Mouse (Mus musculus) adrenal gland, postnatal 25 days (tissue): ENCODE data around the gene Ddost. TPM values are rescaled to one million over a fixed set of nuclear protein-coding genes. Genes with fewer than 3 reads are reported as not detected.
"Not testable (repeated sequence)": the region's sequence is repeated elsewhere in the genome, so short reads cannot be mapped to it uniquely, and the experiment has no call there.

Experiments used
- DNase-seq: peaks from one replicate; pipeline ENCODE4 v3.0.0; 2021; ENCODE audit warnings: mixed read lengths
- total RNA-seq: library from RNA; stranded (reverse); gene quantifications from 2 replicates; pipeline ENCODE4 v1.2.3, GENCODE M21; 2021

Gene Ddost
- total RNA-seq, 1 experiment from 2014 or later = 106 TPM

DNA sequence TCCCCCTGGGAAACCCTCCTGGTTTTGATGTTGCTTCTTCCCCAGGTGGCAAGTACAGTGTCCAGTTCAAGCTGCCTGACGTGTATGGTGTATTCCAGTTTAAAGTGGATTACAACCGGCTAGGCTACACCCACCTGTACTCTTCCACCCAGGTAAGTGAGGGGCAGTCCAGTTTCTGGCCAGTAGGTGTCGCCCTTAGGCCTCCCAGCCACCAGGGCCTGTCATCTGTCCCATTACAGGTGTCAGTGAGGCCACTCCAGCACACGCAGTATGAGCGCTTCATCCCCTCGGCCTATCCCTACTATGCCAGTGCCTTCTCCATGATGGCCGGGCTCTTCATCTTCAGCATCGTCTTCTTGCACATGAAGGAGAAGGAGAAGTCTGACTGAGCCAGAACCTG is 7.1 kb downstream of the Ddost start:
- peak; percentile 38 for DNase-seq

DNA sequence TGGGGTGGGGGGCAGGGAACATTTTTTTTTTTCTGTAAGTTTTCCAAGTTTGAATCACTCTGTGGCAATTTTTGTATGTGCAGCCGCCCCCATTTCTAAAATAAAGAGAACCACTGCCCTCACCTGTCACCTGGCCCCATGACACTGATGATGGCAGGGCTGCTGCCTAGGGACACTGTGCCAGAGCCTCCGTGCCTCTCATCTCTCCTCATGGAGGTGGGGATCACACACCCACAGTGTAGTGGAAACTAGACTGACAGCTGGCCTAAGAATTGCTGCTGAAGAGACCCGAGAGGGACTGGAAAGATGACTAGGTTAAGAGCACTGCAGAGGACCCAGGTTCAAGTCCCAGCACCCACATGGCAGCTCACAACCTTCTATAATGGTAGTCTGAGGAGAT is 7.6 kb downstream of the Ddost start:
- DNase-seq = no peak

DNA sequence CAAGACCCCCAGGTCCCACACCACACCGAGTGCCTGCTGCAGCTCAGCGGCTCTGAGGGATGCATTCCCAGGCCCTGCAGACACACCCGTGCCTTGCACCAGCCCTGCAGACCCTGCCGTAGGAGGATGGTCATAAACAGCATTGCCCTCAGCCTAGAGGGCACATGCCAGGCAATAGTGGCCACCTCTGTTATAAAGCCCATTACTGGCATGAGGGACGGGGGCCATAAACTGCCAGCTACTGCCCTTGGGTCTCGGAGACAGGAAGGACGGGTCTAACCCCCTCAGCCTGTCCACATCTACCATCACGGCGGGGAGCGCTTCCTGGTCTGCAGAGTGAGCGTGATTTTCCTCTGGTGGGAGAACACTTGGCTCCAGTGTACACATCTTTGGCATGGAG is 8.5 kb downstream of the Ddost start:
- DNase-seq = no peak

DNA sequence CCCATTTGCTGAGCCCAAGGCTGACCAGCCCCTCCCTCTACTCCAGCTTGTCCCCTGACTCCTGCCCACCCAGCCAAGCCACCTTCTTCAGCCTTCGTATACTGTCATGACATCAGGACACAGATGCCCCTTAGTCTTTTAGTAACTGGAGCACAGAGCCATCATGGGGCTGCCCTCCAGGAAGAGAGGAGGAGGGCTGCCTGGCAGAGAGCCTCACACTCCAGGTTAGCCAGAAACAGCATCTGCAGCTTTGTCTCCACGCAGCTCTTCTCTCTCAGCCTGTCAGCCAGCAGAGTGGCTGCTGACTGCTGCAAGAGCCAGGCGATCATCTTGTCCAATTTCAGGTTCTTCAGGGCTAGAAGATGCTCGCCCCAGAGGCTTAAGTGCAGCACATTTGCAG is 9.3 kb downstream of the Ddost start:
- DNase-seq = no peak

DNA sequence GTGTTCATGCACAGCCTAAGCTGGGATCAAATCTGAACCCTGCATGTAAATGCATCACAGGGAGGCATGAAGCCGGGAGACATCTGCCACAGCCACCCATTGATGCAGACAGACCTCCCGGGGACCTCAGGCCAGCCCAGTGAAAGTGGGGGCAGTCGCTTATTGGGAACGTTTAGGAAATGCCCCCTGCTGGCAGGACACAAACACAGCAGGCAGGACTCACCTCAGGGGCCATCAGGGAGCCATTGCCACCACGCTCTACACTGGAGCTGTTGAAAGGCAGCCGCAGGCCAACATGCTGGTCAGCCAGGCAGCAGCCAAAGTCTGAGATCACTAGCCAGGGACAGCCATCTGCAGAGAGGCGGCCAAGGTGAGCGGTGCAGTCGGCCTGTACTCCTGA is 11.3 kb downstream of the Ddost start:
- DNase-seq = no peak

DNA sequence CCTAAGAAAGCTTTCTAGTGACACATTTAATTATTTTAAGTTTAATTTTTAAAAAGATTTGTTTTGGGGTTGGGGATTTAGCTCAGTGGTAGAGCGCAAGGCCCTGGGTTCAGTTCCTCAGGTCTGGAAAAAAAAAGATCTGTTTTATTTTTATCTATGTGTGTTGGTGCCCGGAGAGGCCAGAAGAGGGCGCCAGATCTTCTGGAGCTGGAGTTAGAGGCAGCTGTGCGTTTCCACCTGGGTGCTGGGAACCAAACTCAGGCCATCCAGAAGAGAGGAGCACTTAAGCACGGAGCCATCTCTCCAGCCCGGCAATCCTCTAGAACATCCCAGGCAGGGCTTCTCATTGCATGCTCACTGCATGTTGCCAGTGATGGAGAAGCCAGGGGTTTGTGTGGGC is 11.8 kb downstream of the Ddost start:
- no peak for DNase-seq

DNA sequence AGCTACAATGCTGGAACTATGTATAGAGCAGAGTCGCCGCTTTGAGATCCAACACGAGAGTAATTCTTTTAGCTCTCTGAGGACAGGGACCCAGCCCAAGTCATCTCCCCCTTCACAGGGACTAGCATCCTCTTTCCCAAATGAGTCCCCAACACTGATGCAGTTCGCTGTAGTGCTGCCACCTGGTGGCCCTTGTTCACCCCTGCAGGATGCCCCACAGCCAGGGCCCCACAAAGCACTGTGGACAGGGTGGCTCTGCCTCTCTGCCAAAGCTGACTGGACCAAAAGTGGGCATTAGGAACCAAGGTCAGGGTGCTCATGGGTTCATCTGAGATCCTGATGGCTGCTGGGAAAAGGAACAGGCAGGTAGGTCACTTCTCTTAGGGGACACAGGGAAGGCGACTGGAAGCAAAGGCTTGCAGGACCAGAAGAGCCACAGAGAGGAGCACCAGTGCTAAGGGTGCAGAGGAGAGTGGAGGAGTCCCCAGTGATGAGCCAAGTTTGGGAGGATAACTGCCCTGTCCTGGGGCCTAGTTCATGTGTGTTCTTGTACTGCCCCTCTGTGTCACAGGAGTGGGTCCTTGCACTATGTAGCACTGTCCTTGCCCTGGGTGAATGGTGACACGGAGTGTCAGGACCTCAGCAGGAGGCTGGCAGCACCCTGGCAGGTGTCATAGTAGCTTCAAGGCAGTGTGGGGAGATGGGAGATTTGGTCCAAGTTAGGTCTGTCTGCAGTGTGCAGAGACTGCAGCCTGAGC is 14.2 kb downstream of the Ddost start:
- DNase-seq = peak; percentile 61

DNA sequence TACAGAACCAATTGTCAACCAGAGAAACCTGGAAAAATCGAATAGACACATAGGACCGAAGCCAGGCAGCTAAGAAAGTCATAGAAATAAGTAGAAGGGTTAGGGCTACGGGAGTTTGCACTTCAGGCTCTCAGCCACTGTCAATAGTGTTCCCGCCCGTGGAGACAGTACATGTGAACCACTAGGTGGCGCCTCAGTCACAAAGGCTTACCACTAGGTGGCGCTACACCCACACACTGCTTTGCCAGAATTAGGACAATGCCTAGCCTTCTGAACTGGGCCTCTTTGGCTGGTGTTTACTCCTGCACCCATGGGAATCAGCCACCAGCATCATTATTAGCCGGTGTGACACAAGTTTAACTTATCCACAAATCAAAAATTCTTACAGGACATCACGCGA is 15.0 kb downstream of the Ddost start:
- DNase-seq = peak; percentile 80

DNA sequence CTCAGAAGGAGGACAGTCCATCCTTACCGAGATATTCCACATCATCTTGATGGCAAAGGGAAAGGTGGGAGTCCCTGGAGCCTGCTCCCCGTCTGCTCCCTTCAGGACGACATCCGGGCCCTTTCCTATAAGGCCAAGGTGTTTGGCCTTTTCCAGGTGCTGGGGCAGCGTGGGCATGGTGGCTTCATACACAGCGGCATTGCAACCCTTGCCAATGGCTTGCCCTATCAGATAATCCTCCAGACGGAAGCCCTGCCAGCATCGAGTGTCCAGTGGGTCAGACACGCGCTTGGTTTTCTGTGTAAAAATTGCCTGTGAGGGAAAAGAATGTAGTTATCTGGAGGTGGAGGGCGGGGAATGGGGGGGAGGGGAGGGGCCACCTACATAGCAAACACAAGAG is 16.2 kb downstream of the Ddost start:
- no peak for DNase-seq

DNA sequence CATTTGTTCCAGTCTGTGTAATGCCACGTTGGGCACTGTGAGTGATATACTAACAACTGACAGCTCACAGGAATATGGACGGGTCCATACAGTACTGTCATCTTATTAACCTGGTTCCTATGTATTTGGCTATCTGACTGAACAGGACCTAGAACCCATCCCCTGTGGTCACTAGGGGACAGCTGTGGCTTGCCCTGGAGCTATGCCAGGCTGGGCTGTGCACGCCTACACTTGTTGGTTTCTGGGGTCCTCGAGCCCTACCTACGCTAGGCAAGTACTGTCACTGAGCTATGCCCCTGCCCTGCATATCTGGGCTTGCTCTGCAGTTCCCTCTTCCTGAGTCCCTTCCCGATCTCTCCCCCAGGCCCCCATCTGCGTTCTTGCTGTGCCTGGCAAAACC is 17.0 kb downstream of the Ddost start:
- DNase-seq = no peak

DNA sequence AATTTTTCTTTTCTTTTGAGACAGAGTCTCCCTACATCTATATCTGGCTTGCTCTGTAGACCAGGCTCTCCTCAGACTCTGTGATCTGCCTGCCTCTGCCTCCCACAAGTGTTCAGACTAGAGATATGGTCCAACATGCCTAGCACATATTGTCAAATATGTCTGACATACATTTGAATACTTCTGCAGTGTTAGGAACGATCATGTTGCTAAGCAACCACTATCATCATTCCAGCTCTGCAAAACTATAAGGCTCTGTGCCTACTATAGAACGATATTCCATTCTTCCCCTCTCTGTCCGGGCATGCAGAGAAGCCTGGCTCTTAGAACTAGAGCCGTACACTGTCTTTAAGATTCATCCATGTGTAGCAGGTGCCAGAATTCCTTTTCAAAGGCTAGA is 18.2 kb downstream of the Ddost start:
- no peak for DNase-seq

DNA sequence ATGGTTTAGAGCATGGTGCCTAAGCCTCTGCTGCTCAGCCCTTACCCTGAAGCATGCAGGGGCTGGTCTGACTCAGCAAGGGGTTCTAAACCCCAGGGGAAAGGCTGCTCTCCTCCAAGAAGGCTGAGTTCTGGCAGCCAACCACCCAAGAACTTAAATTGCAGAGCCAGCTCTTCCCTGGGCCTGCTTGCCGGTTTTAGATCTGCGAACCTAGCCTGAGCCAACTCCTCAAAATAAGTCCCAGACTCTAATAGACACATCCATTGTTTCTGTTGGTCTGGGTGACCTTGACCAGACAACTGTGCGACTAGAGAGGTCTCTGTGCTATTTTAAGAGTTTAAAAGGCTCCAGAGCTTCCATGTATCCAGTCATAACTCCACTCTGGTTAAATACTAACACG is 19.2 kb downstream of the Ddost start:
- no peak for DNase-seq

DNA sequence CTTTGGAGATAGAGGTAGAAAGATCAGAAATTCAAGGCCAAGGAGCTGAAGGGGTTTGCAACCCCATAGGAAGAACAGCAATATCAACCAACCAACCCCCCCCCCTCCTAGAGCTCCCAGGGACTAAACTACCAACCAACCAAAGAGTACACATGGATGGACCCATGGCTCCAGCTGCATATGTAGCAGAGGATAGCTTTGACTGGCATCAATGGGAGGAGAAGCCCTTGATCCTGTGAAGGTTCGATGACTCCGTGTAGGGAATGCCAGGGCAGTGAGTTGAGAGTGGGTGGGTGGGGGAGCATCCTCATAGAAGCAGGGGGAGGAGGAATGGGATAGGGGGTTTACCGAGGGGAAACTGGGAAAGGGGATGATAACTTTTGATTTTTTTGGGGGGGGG is 19.9 kb downstream of the Ddost start:
- DNase-seq = no peak

DNA sequence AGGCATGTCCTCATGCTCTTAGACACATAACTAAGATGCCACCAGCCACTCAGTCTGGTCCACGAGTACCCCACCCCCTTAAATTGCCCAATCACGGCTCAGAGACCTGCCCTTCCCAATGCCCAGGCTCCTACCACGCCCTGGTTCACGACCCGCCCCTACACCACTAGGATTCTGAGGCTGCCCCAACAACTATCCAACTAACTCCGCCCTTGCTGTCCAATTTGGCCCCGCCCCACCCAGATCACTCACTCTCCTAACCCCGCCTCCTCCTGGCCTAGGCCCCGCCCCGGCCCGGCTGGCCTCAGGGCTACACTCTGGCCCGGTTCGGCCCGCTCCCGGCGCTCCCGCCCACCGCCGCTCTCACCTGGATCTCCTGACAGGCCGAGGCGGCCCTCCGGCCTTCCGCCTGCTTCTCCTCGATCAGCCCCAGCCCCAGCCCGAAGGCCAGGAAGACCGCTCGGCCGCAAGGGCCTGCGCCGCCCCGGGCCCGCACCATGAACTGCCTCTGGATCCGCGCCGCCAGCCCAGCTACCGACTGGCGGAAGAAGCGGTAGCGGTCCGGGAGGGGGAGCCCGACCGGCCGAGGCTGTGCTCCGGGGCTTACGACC is 21.0 kb downstream of the Ddost start:
- peak; percentile 98 for DNase-seq

DNA sequence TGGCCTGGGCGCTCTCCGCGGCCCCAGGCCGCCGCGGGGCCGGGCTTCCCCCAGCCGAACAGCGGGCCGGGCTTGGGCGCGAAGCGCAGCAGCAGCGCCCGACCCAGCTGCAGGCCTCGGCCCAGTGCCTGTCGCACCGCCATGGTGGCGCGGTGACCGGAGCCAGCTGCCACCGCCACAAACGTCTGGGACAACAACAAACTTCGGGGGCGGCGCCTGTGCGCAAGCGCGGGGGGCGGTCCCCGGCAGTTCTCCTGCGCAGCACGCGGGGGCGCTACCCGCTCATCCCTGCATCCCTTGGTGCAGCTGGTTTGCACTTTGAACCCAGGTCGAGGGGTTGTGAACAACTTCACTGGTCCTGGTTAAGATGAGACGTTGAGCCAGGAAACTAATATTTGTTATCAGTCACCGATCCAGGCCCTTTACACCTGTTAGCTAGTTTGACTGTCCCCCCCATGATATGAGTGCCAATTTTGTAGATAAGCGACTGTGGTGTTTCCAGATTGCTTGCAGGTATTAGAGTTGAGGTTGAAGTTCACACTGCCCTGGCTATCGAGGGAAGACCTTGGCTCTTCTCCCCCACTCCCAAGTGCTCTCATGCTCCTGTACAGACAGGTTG is 21.7 kb downstream of the Ddost start, which contains the start of gene Pink1:
Pink1 (minus strand) TSS at position 231 of the 619 bp plus-strand sequence.
- DNase-seq = peak; percentile 92

DNA sequence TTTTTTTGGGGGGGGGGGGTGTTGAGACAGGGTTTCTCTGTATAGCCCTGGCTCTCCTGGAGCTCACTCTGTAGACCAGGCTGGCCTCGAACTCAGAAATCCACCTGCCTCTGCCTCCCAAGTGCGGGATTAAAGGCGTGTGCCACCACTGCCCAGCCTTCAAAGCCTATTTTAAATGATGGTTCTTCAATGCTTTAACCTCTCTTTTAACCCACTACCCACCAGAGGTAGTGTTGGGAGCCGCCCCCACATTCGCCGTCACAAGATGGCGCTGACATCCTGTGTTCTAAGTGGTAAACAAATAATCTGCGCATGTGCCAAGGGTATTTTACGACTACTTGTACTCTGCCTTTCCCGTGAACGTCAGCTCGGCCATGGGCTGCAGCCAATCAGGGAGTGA is 22.6 kb downstream of the Ddost start:
- not testable (repeated sequence) for DNase-seq

DNA sequence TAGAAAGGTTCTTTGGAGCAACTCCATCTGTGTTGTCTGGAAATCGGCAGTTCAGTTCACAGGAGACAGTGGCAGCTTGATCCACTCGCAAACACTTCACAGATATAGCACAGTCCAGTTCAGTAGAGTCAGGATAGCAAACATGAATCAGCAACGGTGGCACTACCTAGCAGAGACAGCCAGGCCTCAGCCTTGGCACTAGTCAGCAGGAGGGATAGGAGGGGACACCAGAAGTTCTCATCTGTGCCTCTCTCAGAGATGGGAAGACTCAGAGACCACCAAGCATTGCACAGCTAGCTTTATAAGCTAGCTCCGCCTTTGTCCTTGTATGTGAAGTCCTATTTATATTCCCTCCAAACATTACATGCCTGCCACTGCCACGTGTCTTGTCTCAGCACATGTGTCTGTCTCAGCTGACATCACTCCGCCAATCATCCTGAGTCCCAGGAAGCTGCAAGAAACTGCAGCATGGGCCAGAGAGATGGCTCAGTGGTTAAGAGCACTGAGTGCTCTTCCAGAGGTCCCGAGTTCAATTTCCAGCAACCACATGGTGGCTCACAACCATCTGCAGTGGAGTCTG is 23.5 kb downstream of the Ddost start:
- no peak for DNase-seq

DNA sequence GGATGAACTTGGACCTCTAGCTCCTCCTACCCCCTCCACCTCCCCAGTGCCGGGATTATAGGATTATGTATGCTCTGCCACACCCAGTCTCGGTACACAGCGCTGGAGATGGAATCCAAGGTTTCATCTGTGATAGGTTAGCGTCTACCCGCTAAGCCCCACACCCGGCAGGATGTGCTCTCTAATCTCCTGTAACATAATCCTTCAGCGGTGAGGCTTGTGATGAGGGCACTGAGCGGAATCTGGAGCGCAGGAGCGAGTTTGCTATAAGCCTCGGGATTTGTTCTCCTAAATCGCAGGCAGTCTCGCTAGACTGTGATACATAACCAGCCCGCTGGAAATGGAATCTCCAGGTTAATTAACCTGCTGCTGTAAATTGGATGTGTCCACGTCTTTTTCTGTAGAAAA is 25.7 kb downstream of the Ddost start:
- DNase-seq = no peak

DNA sequence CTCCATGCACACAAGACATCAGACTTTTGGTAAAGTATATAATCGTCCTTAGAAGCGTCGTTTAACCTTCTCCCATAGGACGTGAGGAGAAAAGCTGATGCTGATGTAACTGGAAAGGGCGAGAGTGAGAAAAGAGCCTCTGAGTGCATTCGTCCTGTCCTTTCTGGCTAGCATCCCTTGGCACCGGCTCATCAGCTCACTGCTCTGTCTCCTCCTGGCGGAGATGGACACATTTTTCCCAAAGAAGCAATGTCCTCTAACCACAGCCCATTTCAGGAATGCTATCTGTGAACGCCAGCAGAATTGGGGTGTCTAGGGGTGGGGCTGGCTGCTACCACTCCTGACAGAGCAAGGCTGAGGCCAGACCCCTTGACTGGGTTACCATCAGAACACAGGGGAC is 27.1 kb downstream of the Ddost start:
- no peak for DNase-seq

DNA sequence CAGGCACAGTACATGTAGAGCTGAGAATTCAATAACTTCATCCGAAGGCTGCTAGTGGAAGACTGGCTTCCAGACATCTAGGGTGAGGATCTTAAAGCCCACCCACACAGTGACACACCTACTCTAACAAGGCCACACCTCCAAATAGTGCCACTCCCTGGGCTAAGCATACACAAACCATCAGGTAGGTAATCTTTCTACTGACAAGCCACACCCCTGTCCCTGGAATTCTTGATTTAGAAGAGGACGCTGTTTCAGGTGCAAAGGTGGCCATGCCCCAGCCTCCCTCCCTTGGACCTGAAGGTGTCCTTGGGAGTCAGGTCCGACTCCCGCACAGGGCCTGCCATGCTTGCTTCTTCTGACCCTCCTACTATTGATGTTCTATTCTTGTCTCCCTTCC is 28.6 kb downstream of the Ddost start:
- DNase-seq = no peak

DNA sequence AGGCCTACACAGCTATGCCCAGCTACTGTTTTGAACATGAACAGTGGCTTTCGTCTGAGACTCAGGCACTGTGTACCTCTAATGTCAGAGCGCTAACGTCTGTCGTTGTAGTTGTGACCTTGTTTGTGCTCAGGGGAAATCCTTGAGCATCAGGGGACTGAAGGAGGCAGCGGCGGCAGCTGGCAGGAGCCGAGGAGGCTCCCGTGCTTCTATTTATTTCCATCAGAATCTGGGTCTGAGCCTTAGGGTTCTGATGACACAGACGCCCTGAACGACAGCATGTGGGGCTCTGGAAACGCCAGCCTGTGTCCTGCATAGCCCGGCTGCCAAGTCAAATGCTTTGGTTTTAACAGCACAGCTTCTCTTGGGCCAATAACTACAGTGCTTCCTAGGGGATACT is 30.5 kb downstream of the Ddost start:
- no peak for DNase-seq

DNA sequence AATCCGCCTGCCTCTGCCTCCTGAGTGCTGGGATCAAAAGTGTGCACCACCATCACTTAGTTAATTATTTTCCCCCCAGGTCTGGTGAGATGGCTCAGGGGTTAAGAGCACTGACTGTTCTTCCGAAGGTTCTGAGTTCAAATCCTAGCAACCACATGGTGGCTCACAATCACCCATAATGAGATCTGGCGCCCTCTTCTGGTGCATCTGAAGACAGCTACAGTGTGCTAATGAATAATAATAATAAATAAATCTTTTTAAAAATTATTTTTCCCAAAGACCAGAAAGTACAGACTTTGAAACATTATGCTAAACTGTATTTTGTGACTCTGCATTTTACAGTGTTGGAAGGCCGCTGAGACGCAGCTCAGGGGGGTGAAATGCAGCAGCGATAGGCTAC is 31.1 kb downstream of the Ddost start:
- DNase-seq = no peak

DNA sequence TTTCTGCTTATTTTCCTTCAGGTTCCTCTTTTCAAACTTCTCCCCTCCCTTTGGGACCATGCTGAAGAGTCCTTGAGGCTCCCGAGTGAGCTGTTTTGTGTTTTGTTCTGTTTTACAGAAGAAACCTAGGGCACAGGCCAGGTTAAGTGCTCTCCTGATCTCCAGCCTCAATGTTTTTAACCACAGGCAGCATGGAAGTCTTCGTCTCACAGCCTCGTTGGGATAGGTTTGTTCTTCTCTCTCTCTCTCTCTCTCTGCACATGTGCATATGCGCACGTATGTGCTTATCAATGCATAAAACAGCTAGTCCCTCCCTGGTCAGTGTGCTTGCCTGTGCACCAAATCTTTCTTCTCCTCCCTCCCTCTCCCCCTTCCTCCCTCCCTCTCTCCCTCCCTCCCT is 32.3 kb downstream of the Ddost start:
- DNase-seq = no peak
